Mouse (Mus musculus) liver, embryonic 16.5 days (tissue): ENCODE results near the gene Mmd2. TPM values are rescaled to one million over a fixed set of nuclear protein-coding genes. Genes with fewer than 3 reads are reported as not detected.

Source experiments
- polyA plus RNA-seq: library from polyadenylated mRNA; unstranded; fragments of >200 nt; fragmentation: Nextera tagmentation; extraction: Ambion mirVana; gene quantifications from 2 replicates; pipeline ENCODE4 v1.2.1, GENCODE M21; 2015

Gene Mmd2
- polyA plus RNA-seq, 1 experiment from 2014 or later, result 20.6 TPM

Other genes starting within 250 kb of the Mmd2 start
- 0.85 and 0.97 TPM in 2 replicates for gene Foxk1, start 207.3 kb downstream of the Mmd2 start, polyA plus RNA-seq
- gene Ap5z1, start 144.9 kb downstream of the Mmd2 start, polyA plus RNA-seq, result 4.6 and 5.2 TPM in 2 replicates
- gene Papolb, start 78.7 kb downstream of the Mmd2 start, polyA plus RNA-seq, result not detected in 2 replicates
- 0.08 and 0.09 TPM in 2 replicates for gene Radil, start 57.7 kb downstream of the Mmd2 start, polyA plus RNA-seq
- 29.3 and 32.2 TPM in 2 replicates for gene Wipi2, start 18.9 kb upstream of the Mmd2 start, polyA plus RNA-seq
- 0.09 and 0.21 TPM in 2 replicates for gene Slc29a4, start 83.7 kb upstream of the Mmd2 start, polyA plus RNA-seq
- 2.6 and 3.4 TPM in 2 replicates for gene Tnrc18, start 208.9 kb upstream of the Mmd2 start, polyA plus RNA-seq